Mouse (Mus musculus): ENCODE measurements around the gene Dna2. TPM values are rescaled to one million over a fixed set of nuclear protein-coding genes. Genes with fewer than 3 reads are reported as not detected.

Gene Dna2
- polyA plus RNA-seq, 1 experiment: 1.5 TPM

- Histone ChIP-seq H3K36me3 (replicated peaks; ENCODE audit: low read length) (peaks cover 30% of the 10 kb centered on the region), H3K4me1 (peaks cover 21% of the 10 kb centered on the region), H3K4me3 (replicated peaks) (peak overlapping the region; percentile 97), H3K27me3 (replicated peaks) (no peaks in the 10 kb centered on the region), H3K9me3 (no peaks in the 10 kb centered on the region)
- no peak for TF ChIP-seq GATA1 (IDR thresholded peaks at IDR 0.05; ENCODE audit: borderline replicate concordance, low read length)
- no peak for TF ChIP-seq FLI1 (IDR thresholded peaks at IDR 0.05; ENCODE audit: low read length)
Observed at GRCm38 (mm10) chr10:62979667-62980038, 32.8 kb downstream of the Dna2 start.

- Histone ChIP-seq H3K4me3 (replicated peaks) (peak within 1 kb of the TSS; percentile 97), H3K4me1 (peaks cover 26% of the 10 kb centered on the region), H3K9me3 (no peaks in the 10 kb centered on the region), H3K27me3 (replicated peaks) (no peaks in the 10 kb centered on the region), H3K36me3 (replicated peaks; ENCODE audit: low read length) (peaks cover 35% of the 10 kb centered on the region)
- TF ChIP-seq FLI1 (IDR thresholded peaks at IDR 0.05; ENCODE audit: low read length) (no peak), GATA1 (IDR thresholded peaks at IDR 0.05; ENCODE audit: borderline replicate concordance, low read length) (no peak)
Observed at GRCm38 (mm10) chr10:62980039-62980954, 33.5 kb downstream of the Dna2 start, which contains the start of gene Rufy2. TSS of gene Rufy2 (plus strand) at chr10:62980223.

GRCm38 (mm10) chr10:62984072-62984471 is 37.2 kb downstream of the Dna2 start:
- Histone ChIP-seq H3K9me3 (no peaks in the 10 kb centered on the region), H3K4me3 (replicated peaks) (no peak overlapping the region), H3K27me3 (replicated peaks) (no peaks in the 10 kb centered on the region), H3K4me1 (peaks cover 18% of the 10 kb centered on the region), H3K36me3 (replicated peaks; ENCODE audit: low read length) (peaks cover 40% of the 10 kb centered on the region)
- TF ChIP-seq FLI1 (IDR thresholded peaks at IDR 0.05; ENCODE audit: low read length) (no peak), GATA1 (IDR thresholded peaks at IDR 0.05; ENCODE audit: borderline replicate concordance, low read length) (no peak)

GRCm38 (mm10) chr10:62984495-62984894 is 37.7 kb downstream of the Dna2 start:
- Histone ChIP-seq H3K36me3 (replicated peaks; ENCODE audit: low read length) (peaks cover 43% of the 10 kb centered on the region), H3K4me1 (peaks cover 14% of the 10 kb centered on the region), H3K9me3 (no peaks in the 10 kb centered on the region), H3K4me3 (replicated peaks) (no peak overlapping the region), H3K27me3 (replicated peaks) (no peaks in the 10 kb centered on the region)
- TF ChIP-seq FLI1 (IDR thresholded peaks at IDR 0.05; ENCODE audit: low read length): no peak
- TF ChIP-seq GATA1 (IDR thresholded peaks at IDR 0.05; ENCODE audit: borderline replicate concordance, low read length): no peak

GRCm38 (mm10) chr10:62987341-62987740 is 40.5 kb downstream of the Dna2 start:
- Histone ChIP-seq H3K9me3 (no peaks in the 10 kb centered on the region), H3K27me3 (replicated peaks) (no peaks in the 10 kb centered on the region), H3K4me1 (peaks cover 4% of the 10 kb centered on the region; the same call in 1 of the 2 replicates), H3K4me3 (replicated peaks) (no peak overlapping the region), H3K36me3 (replicated peaks; ENCODE audit: low read length) (peaks cover 66% of the 10 kb centered on the region)
- TF ChIP-seq GATA1 (IDR thresholded peaks at IDR 0.05; ENCODE audit: borderline replicate concordance, low read length) (no peak), FLI1 (IDR thresholded peaks at IDR 0.05; ENCODE audit: low read length) (no peak)

- no peaks in the 10 kb centered on the region for H3K27me3 ChIP-seq (replicated peaks)
- no peaks in the 10 kb centered on the region for H3K9me3 ChIP-seq
- H3K36me3 ChIP-seq (replicated peaks; ENCODE audit: low read length): peaks cover 66% of the 10 kb centered on the region
- no peak for TF ChIP-seq GATA1 (IDR thresholded peaks at IDR 0.05; ENCODE audit: borderline replicate concordance, low read length)
- TF ChIP-seq FLI1 (IDR thresholded peaks at IDR 0.05; ENCODE audit: low read length): no peak
- H3K4me3 ChIP-seq (replicated peaks): no peak overlapping the region
- H3K4me1 ChIP-seq: no peaks in the 10 kb centered on the region
Observed at GRCm38 (mm10) chr10:62990636-62991035, 43.8 kb downstream of the Dna2 start.

- H3K9me3 ChIP-seq: peaks cover 3% of the 10 kb centered on the region
- H3K27me3 ChIP-seq (replicated peaks): no peaks in the 10 kb centered on the region
- H3K36me3 ChIP-seq (replicated peaks; ENCODE audit: low read length): peaks cover 86% of the 10 kb centered on the region
- no peak for TF ChIP-seq FLI1 (IDR thresholded peaks at IDR 0.05; ENCODE audit: low read length)
- H3K4me3 ChIP-seq (replicated peaks): no peak overlapping the region
- H3K4me1 ChIP-seq: no peaks in the 10 kb centered on the region
Observed at GRCm38 (mm10) chr10:62993991-62994390, 47.2 kb downstream of the Dna2 start.

- H3K4me3 ChIP-seq (replicated peaks): no peak overlapping the region
- no peaks in the 10 kb centered on the region for H3K27me3 ChIP-seq (replicated peaks)
- no peak for TF ChIP-seq GATA1 (IDR thresholded peaks at IDR 0.05; ENCODE audit: borderline replicate concordance, low read length)
- no peak for TF ChIP-seq FLI1 (IDR thresholded peaks at IDR 0.05; ENCODE audit: low read length)
- H3K36me3 ChIP-seq (replicated peaks; ENCODE audit: low read length): peaks cover 96% of the 10 kb centered on the region
- H3K4me1 ChIP-seq: no peaks in the 10 kb centered on the region
- H3K9me3 ChIP-seq: peaks cover 3% of the 10 kb centered on the region
Observed at GRCm38 (mm10) chr10:63000584-63000983, 53.8 kb downstream of the Dna2 start.

GRCm38 (mm10) chr10:63003252-63003651 is 56.4 kb downstream of the Dna2 start:
- Histone ChIP-seq H3K4me1 (peaks cover 9% of the 10 kb centered on the region), H3K27me3 (replicated peaks) (no peaks in the 10 kb centered on the region), H3K9me3 (no peaks in the 10 kb centered on the region), H3K4me3 (replicated peaks) (no peak overlapping the region), H3K36me3 (replicated peaks; ENCODE audit: low read length) (peaks cover 96% of the 10 kb centered on the region)
- TF ChIP-seq FLI1 (IDR thresholded peaks at IDR 0.05; ENCODE audit: low read length): no peak
- TF ChIP-seq GATA1 (IDR thresholded peaks at IDR 0.05; ENCODE audit: borderline replicate concordance, low read length): no peak

- Histone ChIP-seq H3K4me1 (peaks cover 20% of the 10 kb centered on the region), H3K36me3 (replicated peaks; ENCODE audit: low read length) (peaks cover 96% of the 10 kb centered on the region), H3K4me3 (replicated peaks) (no peak overlapping the region), H3K27me3 (replicated peaks) (no peaks in the 10 kb centered on the region), H3K9me3 (no peaks in the 10 kb centered on the region)
- TF ChIP-seq FLI1 (IDR thresholded peaks at IDR 0.05; ENCODE audit: low read length): no peak
- TF ChIP-seq GATA1 (IDR thresholded peaks at IDR 0.05; ENCODE audit: borderline replicate concordance, low read length): no peak
Observed at GRCm38 (mm10) chr10:63004556-63004955, 57.7 kb downstream of the Dna2 start.
